Mouse (Mus musculus): ENCODE data around the gene Ap3b2.
"Not testable (repeated sequence)": the region's sequence is repeated elsewhere in the genome, so short reads cannot be mapped to it uniquely, and the experiment has no call there.

Ap3b2 gene

GRCm38 (mm10) chr7:81493331-81494021 is at the start of gene Ap3b2:
Gene Ap3b2, minus strand, starts transcription at chr7:81493925.
- peak; percentile 65 for DNase-seq (ENCODE audit: low spot score)

DNA sequence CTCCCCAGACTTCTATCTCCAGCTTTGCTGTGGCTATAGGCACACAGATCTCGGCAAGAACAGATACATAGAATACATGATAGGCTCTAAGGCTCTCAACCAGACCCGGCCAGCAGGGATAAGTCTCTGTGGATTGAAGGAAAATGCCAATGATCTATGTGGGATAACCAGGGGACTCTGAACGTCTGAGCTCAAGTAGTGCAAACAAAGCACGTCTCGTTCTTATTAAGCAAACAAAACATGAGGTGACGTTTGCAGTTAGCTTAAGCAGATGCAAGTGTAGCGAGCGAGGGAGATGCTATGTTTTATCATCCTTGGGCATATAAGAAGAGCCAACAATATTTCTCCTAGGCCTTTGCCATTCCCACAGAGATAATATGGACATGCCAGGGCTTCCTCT is 49.2 kb upstream of the Ap3b2 start:
- no peak for DNase-seq (ENCODE audit: low spot score)

DNA sequence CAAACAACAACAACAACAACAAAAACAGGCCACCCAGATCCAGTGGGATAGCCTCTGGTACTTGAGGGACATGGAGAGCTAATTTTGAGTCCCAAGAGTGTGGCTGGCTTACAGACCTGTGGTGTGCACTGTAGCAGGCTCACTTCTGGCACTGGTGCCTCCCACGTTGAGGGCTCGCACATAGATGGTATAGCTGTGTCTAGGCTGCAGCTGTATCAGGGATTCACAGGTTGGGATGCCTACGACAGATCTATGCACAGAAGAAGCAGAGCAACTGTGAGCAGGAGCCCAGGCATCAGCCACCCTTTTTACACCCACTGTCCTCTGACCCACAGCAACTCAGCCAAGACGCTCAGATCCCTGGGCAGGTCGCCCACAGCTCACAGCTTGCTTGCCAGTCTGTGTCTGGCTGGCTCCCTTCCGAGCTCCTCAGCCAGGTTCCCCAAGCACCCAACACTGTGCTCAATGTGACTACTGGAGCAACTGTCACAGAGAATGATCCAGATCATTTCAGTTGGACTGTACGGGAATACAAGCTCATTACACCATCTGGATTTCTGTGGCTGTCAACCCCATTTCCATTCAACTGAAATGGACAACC is 48.3 kb upstream of the Ap3b2 start:
- peak; percentile 78 for DNase-seq (ENCODE audit: low spot score)

GRCm38 (mm10) chr7:81540999-81541398 is 47.3 kb upstream of the Ap3b2 start:
- no peak for DNase-seq (ENCODE audit: low spot score)

DNA sequence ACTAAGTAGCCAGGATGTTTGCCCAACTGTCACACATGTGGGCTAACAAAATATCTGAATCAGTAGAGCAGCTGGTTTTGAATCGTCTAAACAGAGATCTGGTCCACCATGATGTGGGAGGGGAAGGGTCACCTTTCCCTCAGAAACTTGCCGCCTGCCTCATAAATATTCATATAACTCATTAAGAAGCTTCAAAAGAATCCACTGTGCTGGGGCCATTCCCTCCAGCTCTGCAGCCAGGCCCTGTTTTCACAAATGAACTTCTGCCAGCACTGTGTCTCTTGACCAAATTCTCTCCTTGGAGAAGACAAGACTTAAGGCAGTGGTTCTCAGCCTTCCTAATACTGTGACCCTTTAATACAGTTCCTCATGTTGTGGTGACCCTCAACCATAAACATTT is 45.8 kb upstream of the Ap3b2 start:
- DNase-seq (ENCODE audit: low spot score), result no peak

DNA sequence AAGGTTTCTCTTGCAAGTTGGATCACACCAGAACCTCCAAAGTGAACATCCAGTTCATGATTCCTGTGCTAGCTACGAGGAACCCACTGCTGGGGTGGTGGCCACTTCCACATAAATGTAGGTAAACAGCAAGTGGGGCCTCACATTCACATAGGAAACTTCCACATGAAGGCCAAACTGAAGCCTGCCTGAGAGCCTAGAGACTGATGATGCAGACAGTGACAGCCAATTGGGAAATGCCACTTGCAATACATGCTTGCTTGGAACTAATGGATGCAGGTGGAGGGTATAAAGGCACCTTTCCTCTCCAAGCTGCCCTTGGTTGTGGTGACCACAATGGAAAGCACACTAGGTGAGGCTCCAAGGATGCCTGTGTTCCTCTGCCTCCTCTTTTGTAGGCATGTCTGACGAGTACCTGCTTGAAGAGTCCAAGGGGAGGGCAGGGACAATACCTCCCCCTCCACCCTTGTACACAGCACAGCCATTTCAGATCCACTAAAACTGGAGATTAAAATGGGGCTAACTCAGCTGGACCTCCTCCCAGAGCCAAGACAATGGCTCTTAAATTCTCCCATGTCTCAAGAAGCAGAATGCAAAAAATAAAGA is 44.4 kb upstream of the Ap3b2 start:
- peak; percentile 54 for DNase-seq (ENCODE audit: low spot score)

GRCm38 (mm10) chr7:81536478-81536877 is 42.8 kb upstream of the Ap3b2 start:
- DNase-seq (ENCODE audit: low spot score), result no peak

GRCm38 (mm10) chr7:81531462-81531861 is 37.7 kb upstream of the Ap3b2 start:
- no peak for DNase-seq (ENCODE audit: low spot score)

GRCm38 (mm10) chr7:81528918-81529317 is 35.2 kb upstream of the Ap3b2 start:
- DNase-seq (ENCODE audit: low spot score), result no peak

- DNase-seq (ENCODE audit: low spot score), result no peak
Measured at GRCm38 (mm10) chr7:81523663-81524017, 29.9 kb upstream of the Ap3b2 start.

- peak; percentile 91 for DNase-seq (ENCODE audit: low spot score)
Measured at GRCm38 (mm10) chr7:81523008-81523662, 29.4 kb upstream of the Ap3b2 start.

DNA sequence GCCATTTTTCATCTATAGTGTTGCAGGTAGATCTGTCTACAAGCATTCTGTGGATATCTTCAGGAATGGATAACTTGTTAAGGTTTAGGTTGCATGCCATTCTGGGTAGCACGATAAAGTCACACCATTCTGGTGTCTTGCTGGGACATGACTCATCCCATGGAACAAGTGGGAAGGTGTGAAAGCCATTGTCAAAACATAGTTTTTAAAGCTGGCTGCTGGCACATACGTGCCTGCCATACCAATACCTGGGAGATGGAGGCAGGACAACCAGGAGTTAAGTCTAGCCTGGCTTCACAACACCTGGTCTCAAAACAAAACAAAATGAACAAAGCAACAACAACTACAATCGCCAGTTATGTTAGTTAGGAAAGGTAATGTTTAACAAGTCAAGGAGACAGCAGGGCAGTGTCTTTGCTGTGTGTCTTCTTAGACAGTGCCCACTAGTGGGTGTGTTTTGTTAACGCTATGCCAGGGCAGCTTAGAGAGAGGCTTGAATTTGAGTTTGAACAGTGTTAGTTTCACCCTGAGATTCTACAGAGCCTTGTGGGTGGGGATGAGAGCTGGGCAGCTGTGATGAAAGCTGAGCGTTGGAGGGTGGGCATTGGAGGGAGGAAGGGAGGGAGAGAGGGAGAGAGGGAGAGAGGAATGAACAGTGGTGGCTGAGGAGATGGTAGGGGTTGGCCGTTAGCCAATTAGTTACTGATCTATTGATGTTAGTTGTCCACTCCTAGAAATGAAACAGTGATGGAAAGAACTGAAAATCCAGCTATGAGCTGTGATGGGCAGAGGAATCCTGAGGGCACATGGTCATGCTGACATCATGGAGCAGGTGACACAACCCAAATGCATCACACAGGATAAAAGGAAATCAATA is 22.7 kb upstream of the Ap3b2 start:
- DNase-seq (ENCODE audit: low spot score), result no peak

DNA sequence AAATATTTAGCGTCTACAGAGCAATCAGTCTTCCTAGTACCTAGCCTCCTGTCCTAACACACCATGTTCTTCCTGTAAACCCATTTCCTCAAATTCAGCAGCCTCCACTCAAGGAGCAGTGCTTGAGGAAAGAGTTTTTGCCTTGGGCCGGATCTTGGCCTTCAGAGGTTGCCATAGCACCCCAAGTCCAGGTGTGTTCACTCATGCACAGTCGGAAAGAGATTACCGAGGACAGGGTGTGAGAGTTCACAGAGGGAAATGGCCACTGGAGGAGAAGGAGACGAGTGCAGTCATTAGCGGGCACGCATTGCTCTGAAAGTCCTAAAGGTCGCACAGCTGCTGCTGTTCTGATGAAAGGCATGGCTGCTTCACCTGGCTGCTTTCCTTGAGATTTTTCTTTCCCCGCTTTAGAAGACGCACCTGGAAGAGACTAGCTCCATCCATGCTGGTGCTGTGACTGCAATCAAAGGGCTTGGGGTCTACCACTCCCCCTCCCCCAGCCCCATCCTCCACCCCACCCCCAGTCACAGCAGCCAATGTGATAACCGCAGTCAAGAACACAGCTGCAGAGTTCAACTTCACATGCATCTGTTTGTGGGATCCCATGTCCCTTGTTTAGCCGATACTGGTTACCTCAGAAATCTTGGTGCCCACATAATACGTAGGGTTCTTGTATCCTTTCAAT is 21.3 kb upstream of the Ap3b2 start:
- no peak for DNase-seq (ENCODE audit: low spot score)

- no peak for DNase-seq (ENCODE audit: low spot score)
Measured at GRCm38 (mm10) chr7:81501050-81501449, 7.3 kb upstream of the Ap3b2 start.

GRCm38 (mm10) chr7:81498181-81498580 is 4.5 kb upstream of the Ap3b2 start, which contains the start of gene BC048679:
Gene BC048679, minus strand, starts transcription at chr7:81498281.
- no peak for DNase-seq (ENCODE audit: low spot score)

GRCm38 (mm10) chr7:81497171-81497570 is 3.4 kb upstream of the Ap3b2 start:
- DNase-seq (ENCODE audit: low spot score), result no peak

- DNase-seq (ENCODE audit: low spot score), result no peak
Measured at GRCm38 (mm10) chr7:81492628-81493027, 1.1 kb downstream of the Ap3b2 start.

- no peak for DNase-seq (ENCODE audit: low spot score)
Measured at GRCm38 (mm10) chr7:81489649-81490048, 4.1 kb downstream of the Ap3b2 start.

GRCm38 (mm10) chr7:81480800-81481199 is 12.9 kb downstream of the Ap3b2 start:
- DNase-seq (ENCODE audit: low spot score), result no peak

GRCm38 (mm10) chr7:81479531-81480090 is 14.1 kb downstream of the Ap3b2 start:
- DNase-seq (ENCODE audit: low spot score), result no peak

GRCm38 (mm10) chr7:81478261-81478660 is 15.5 kb downstream of the Ap3b2 start:
- not testable (repeated sequence) for DNase-seq (ENCODE audit: low spot score)

Measured in layer of hippocampus, adult 11-12 months (tissue).